ENCODE assay signal across 9 mouse cellular contexts in the genomic region with DNA sequence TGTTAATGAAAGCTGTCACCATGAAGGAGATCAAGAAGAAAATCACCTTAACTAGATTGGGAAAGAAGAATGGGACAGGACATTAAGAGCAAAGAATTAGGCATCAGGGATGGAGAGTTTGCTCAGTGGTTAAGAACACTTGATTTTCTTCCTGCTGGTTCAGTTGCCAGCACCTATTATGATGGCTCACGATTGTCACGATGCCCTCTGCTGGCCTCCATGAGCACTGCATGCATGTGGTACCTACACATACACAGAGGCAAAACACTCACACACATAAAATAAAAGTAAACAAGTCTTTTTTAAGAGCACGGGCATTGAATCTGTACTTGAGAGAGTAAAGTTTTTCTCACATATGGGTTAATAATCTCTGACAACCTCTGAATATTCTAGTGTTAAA.
DNase-seq lines count a peak whose midpoint lies in the region; ATAC-seq lines count a peak whose summit lies in the region.
"Had no signal": no experiment of that assay in that cellular context is flagged by ENCODE, and none has a peak within 500 bp of the region (broad histone marks: within the 10 kb centered on the region; RNA-seq: fewer than 3 reads in every experiment).

No protein-coding gene starts in this region.

- H3K4me3 ChIP-seq in kidney, embryonic 16.5 days (ENCODE audit: low read length), result no peak overlapping the region
- no peak overlapping the region for H3K4me3 ChIP-seq in embryonic facial prominence, embryonic 11.5 days (ENCODE audit: low read depth, low read length)
- H3K4me3 ChIP-seq: midbrain, embryonic 12.5 days had no signal

- H3K9me3 ChIP-seq in kidney, embryonic 16.5 days (ENCODE audit: low read length), result no peaks in the 10 kb centered on the region
- no peaks in the 10 kb centered on the region for H3K9me3 ChIP-seq in embryonic facial prominence, embryonic 11.5 days (replicated peaks; ENCODE audit: control insufficient read depth, low read length)
- H3K9me3 ChIP-seq: midbrain, embryonic 12.5 days had no signal

- no peak for ATAC-seq in kidney, embryonic 16.5 days (ENCODE audit: low FRiP score, low TSS enrichment)
- no peak for ATAC-seq in embryonic facial prominence, embryonic 11.5 days (replicated peaks; ENCODE audit: insufficient number of reproducible peaks, low FRiP score, low TSS enrichment, low read depth)
- 0 out of 2 replicates have a peak, but pooled peaks have one; percentile 61 for ATAC-seq in megakaryocyte-erythroid progenitor cell, adult 5-6 weeks (replicated peaks; ENCODE audit: low FRiP score, low TSS enrichment, poor library complexity, severe bottlenecking)
- no peak for ATAC-seq in inflammation-experienced regulatory T-cells, adult 6 months

- no peaks in the 10 kb centered on the region for H3K36me3 ChIP-seq in kidney, embryonic 16.5 days (ENCODE audit: insufficient read depth, low read length)
- H3K36me3 ChIP-seq in embryonic facial prominence, embryonic 11.5 days (replicated peaks; ENCODE audit: control insufficient read depth, insufficient read depth, low read depth, low read length), result no peaks in the 10 kb centered on the region
- H3K36me3 ChIP-seq: midbrain, embryonic 12.5 days had no signal

- 0 out of 2 replicates have a peak, but pooled peaks cover 7% of the 10 kb centered on the region for H3K27me3 ChIP-seq in kidney, embryonic 16.5 days (ENCODE audit: insufficient read depth, low read length)
- H3K27me3 ChIP-seq in embryonic facial prominence, embryonic 11.5 days (ENCODE audit: control insufficient read depth, insufficient read depth, low read length), result no peaks in the 10 kb centered on the region

- H3K4me1 ChIP-seq in kidney, embryonic 16.5 days (ENCODE audit: insufficient read depth, low read length), result no peaks in the 10 kb centered on the region
- no peaks in the 10 kb centered on the region for H3K4me1 ChIP-seq in embryonic facial prominence, embryonic 11.5 days (ENCODE audit: control insufficient read depth, insufficient read depth, low read length)
- H3K4me1 ChIP-seq: midbrain, embryonic 12.5 days had no signal

- no peak overlapping the region for H3K27ac ChIP-seq in kidney, embryonic 16.5 days (ENCODE audit: low read length)
- no peak overlapping the region for H3K27ac ChIP-seq in embryonic facial prominence, embryonic 11.5 days (replicated peaks; ENCODE audit: low read depth, low read length)
- H3K27ac ChIP-seq: midbrain, embryonic 12.5 days had no signal

- peak; percentile 22 for DNase-seq in kidney, adult 9 months
- DNase-seq in CD8-positive naive resting alpha-beta T cell, adult 2 months (ENCODE audit: low read depth in 2 of 2, low spot score in 2 of 2), result peak; percentile 3 to 31
- peak; percentile 6 for DNase-seq in MN1 (ENCODE audit: low spot score)
- DNase-seq in embryonic facial prominence, embryonic 11.5 days (ENCODE audit: low spot score), result peak; percentile 53
- no peak for DNase-seq in ovary, postnatal 10 days (ENCODE audit: low spot score)

- H3K4me2 ChIP-seq in kidney, embryonic 16.5 days (replicated peaks; ENCODE audit: low read depth, low read length), result no peak overlapping the region
- H3K4me2 ChIP-seq in embryonic facial prominence, embryonic 11.5 days (ENCODE audit: low read depth, low read length), result no peak overlapping the region
- H3K4me2 ChIP-seq: midbrain, embryonic 12.5 days had no signal

- 51% methylated on average over 3 of the region's 3 CpGs for WGBS in kidney, embryonic 16.5 days
- WGBS in embryonic facial prominence, embryonic 11.5 days, result 38% methylated on average over 3 of the region's 3 CpGs

- H3K9ac ChIP-seq in kidney, embryonic 16.5 days (replicated peaks; ENCODE audit: low read length), result no peak overlapping the region
- H3K9ac ChIP-seq in embryonic facial prominence, embryonic 11.5 days (replicated peaks; ENCODE audit: low read length), result no peak overlapping the region
- H3K9ac ChIP-seq: midbrain, embryonic 12.5 days had no signal
